Mouse (Mus musculus): ENCODE data around the gene Il18. TPM values are rescaled to one million over a fixed set of nuclear protein-coding genes. Genes with fewer than 3 reads are reported as not detected.

Il18 gene
- polyA plus RNA-seq, 2 experiments, result 4.9 to 9.7 TPM

- Histone ChIP-seq H3K27ac (no peak overlapping the region), H3K36me3 (replicated peaks; ENCODE audit: control insufficient read depth, insufficient read depth, low read depth) (no peaks in the 10 kb centered on the region), H3K9me3 (ENCODE audit: control insufficient read depth, low read length) (no peaks in the 10 kb centered on the region), H3K9ac (replicated peaks) (no peak overlapping the region), H3K4me3 (ENCODE audit: insufficient read depth in 1 of 2, low read depth in 2 of 2, low read length in 2 of 2) (no peak overlapping the region), H3K4me2 (ENCODE audit: low read depth) (no peak overlapping the region), H3K4me1 (replicated peaks; ENCODE audit: control insufficient read depth in 2 of 2, insufficient read depth in 2 of 2, low read length in 1 of 2) (peaks cover 0 to 2% of the 10 kb centered on the region in 2 experiments; a peak in 1 of 4 replicates), H3K27me3 (ENCODE audit: control insufficient read depth, insufficient read depth, low read length) (no peaks in the 10 kb centered on the region)
- no peak for DNase-seq (ENCODE audit: low read depth in 3 of 3, low spot score in 3 of 3)
- ATAC-seq (ENCODE audit: insufficient read depth), result no peak
- no peak for TF ChIP-seq EP300 (IDR thresholded peaks at IDR 0.05; ENCODE audit: low read depth)
- TF ChIP-seq CTCF (IDR thresholded peaks at IDR 0.05; ENCODE audit: low read depth), result no peak
- WGBS (ENCODE audit: insufficient replicate concordance), result 68% methylated on average over 2 of the region's 2 CpGs
Observed at GRCm38 (mm10) chr9:50567881-50568280, 13.3 kb downstream of the Il18 start.

- no peak for DNase-seq (ENCODE audit: low read depth in 3 of 3, low spot score in 3 of 3)
- no peak overlapping the region for H3K27ac ChIP-seq
- H3K9me3 ChIP-seq (ENCODE audit: control insufficient read depth, low read length), result no peaks in the 10 kb centered on the region
- H3K4me3 ChIP-seq (ENCODE audit: insufficient read depth in 1 of 2, low read depth in 2 of 2, low read length in 2 of 2), result no peak overlapping the region
- TF ChIP-seq CTCF (IDR thresholded peaks at IDR 0.05; ENCODE audit: low read depth), result no peak
- TF ChIP-seq EP300 (IDR thresholded peaks at IDR 0.05; ENCODE audit: low read depth), result no peak
- H3K9ac ChIP-seq (replicated peaks), result no peak overlapping the region
- 60% methylated on average over 10 of the region's 10 CpGs for WGBS (ENCODE audit: insufficient replicate concordance)
- no peak overlapping the region for H3K4me2 ChIP-seq (ENCODE audit: low read depth)
- H3K27me3 ChIP-seq (ENCODE audit: control insufficient read depth, insufficient read depth, low read length), result no peaks in the 10 kb centered on the region
- no peaks in the 10 kb centered on the region for H3K36me3 ChIP-seq (replicated peaks; ENCODE audit: control insufficient read depth, insufficient read depth, low read depth)
- no peak for ATAC-seq (ENCODE audit: insufficient read depth)
- peaks cover 0 to 2% of the 10 kb centered on the region in 2 experiments; a peak in 1 of 4 replicates for H3K4me1 ChIP-seq (replicated peaks; ENCODE audit: control insufficient read depth in 2 of 2, insufficient read depth in 2 of 2, low read length in 1 of 2)
Observed at GRCm38 (mm10) chr9:50569599-50570525, 15.2 kb downstream of the Il18 start.

GRCm38 (mm10) chr9:50580370-50580769, 25.7 kb downstream of the Il18 start:
- WGBS (ENCODE audit: insufficient replicate concordance), result 37% methylated on average over 4 of the region's 4 CpGs
- Histone ChIP-seq H3K36me3 (replicated peaks; ENCODE audit: control insufficient read depth, insufficient read depth, low read depth) (no peaks in the 10 kb centered on the region), H3K4me3 (ENCODE audit: insufficient read depth in 1 of 2, low read depth in 2 of 2, low read length in 2 of 2) (no peak overlapping the region), H3K27me3 (ENCODE audit: control insufficient read depth, insufficient read depth, low read length) (no peaks in the 10 kb centered on the region), H3K9ac (replicated peaks) (no peak overlapping the region), H3K9me3 (ENCODE audit: control insufficient read depth, low read length) (no peaks in the 10 kb centered on the region), H3K4me2 (ENCODE audit: low read depth) (no peak overlapping the region), H3K27ac (no peak overlapping the region), H3K4me1 (replicated peaks; ENCODE audit: control insufficient read depth in 2 of 2, insufficient read depth in 2 of 2, low read length in 1 of 2) (no peaks in the 10 kb centered on the region)
- TF ChIP-seq CTCF (IDR thresholded peaks at IDR 0.05; ENCODE audit: low read depth) (no peak), EP300 (IDR thresholded peaks at IDR 0.05; ENCODE audit: low read depth) (no peak)
- ATAC-seq (ENCODE audit: insufficient read depth) (no peak), DNase-seq (ENCODE audit: low read depth in 3 of 3, low spot score in 3 of 3) (no peak)

GRCm38 (mm10) chr9:50585145-50585818, 30.7 kb downstream of the Il18 start:
- WGBS (ENCODE audit: insufficient replicate concordance), result 62% methylated on average over 6 of the region's 6 CpGs

DNA sequence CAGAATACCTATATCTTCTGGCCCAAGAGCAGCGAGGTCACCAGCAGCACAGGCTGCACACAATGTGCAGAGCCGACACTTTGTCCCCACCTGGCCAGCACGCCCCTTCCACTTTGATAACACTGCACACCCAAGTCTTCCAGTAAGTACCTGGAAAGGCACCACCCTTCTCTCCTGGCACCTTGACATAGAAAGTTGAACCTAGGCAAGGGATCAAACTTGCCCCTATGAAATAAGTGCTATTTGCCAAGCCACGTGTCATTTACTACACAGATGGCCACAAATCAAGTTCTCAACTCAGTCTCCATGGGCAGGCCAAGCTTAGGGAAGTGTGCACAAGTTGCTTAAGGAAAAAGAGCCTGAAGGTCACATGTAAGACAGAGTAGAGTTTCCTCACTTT, 32.3 kb downstream of the Il18 start:
- no peak for ATAC-seq (ENCODE audit: insufficient read depth)
- Histone ChIP-seq H3K4me1 (replicated peaks; ENCODE audit: control insufficient read depth in 2 of 2, insufficient read depth in 2 of 2, low read length in 1 of 2) (peaks cover 0 to 4% of the 10 kb centered on the region in 2 experiments; a peak in 2 of 4 replicates), H3K36me3 (replicated peaks; ENCODE audit: control insufficient read depth, insufficient read depth, low read depth) (no peaks in the 10 kb centered on the region), H3K4me2 (ENCODE audit: low read depth) (no peak overlapping the region), H3K27me3 (ENCODE audit: control insufficient read depth, insufficient read depth, low read length) (no peaks in the 10 kb centered on the region), H3K4me3 (ENCODE audit: insufficient read depth in 1 of 2, low read depth in 2 of 2, low read length in 2 of 2) (no peak overlapping the region), H3K27ac (no peak overlapping the region), H3K9ac (replicated peaks) (no peak overlapping the region), H3K9me3 (ENCODE audit: control insufficient read depth, low read length) (no peaks in the 10 kb centered on the region)
- DNase-seq (ENCODE audit: low read depth in 3 of 3, low spot score in 3 of 3), result no peak
- 36% methylated on average over 4 of the region's 4 CpGs for WGBS (ENCODE audit: insufficient replicate concordance)
- TF ChIP-seq CTCF (IDR thresholded peaks at IDR 0.05; ENCODE audit: low read depth) (no peak), EP300 (IDR thresholded peaks at IDR 0.05; ENCODE audit: low read depth) (no peak)

More at GRCm38 (mm10) chr9:50585145-50585818, 30.7 kb downstream of the Il18 start:
- H3K9ac ChIP-seq (replicated peaks), result no peak overlapping the region
- no peaks in the 10 kb centered on the region for H3K36me3 ChIP-seq (replicated peaks; ENCODE audit: control insufficient read depth, insufficient read depth, low read depth)
- DNase-seq (ENCODE audit: low read depth in 3 of 3, low spot score in 3 of 3) (no peak), ATAC-seq (ENCODE audit: insufficient read depth) (no peak)
- no peak overlapping the region for H3K4me2 ChIP-seq (ENCODE audit: low read depth)
- H3K4me3 ChIP-seq (ENCODE audit: insufficient read depth in 1 of 2, low read depth in 2 of 2, low read length in 2 of 2), result no peak overlapping the region
- no peak overlapping the region for H3K27ac ChIP-seq
- H3K4me1 ChIP-seq (replicated peaks; ENCODE audit: control insufficient read depth in 2 of 2, insufficient read depth in 2 of 2, low read length in 1 of 2), result no peaks in the 10 kb centered on the region; a peak in 1 of 4 replicates
- no peaks in the 10 kb centered on the region for H3K9me3 ChIP-seq (ENCODE audit: control insufficient read depth, low read length)
- no peaks in the 10 kb centered on the region for H3K27me3 ChIP-seq (ENCODE audit: control insufficient read depth, insufficient read depth, low read length)
- no peak for TF ChIP-seq CTCF (IDR thresholded peaks at IDR 0.05; ENCODE audit: low read depth)
- TF ChIP-seq EP300 (IDR thresholded peaks at IDR 0.05; ENCODE audit: low read depth), result no peak

Data from liver, embryonic 14.5 days (tissue).